Mouse (Mus musculus): ENCODE measurements around the gene Stx2. TPM values are rescaled to one million over a fixed set of nuclear protein-coding genes. Genes with fewer than 3 reads are reported as not detected.

Stx2 gene
- total RNA-seq (2021), result 10 to 100 TPM; 41.1 to 48.5 TPM
- long read RNA-seq, experiment 1, transcript Stx2-201 (11 exons, 2,939 nt), result major isoform, 11 of 22 reads
- long read RNA-seq, experiment 1, partial matches to known transcripts, result 2 of 22 reads
- long read RNA-seq, experiment 1, other reads (novel, unspliced or antisense), result 4 of 22 reads
- long read RNA-seq, experiment 2, transcript Stx2-201 (11 exons, 2,939 nt), result major isoform, 38 of 67 reads
- long read RNA-seq, experiment 2, transcript Stx2-202 (10 exons, 2,769 nt), result minor isoform, 5 of 67 reads
- long read RNA-seq, experiment 2, partial matches to known transcripts, result 3 of 67 reads
- long read RNA-seq, experiment 2, other reads (novel, unspliced or antisense), result 19 of 67 reads

- peak; percentile 84 to 88 for DNase-seq (ENCODE audit: low spot score in 2 of 2)
Measured at GRCm38 (mm10) chr5:129008412-129008826, at the start of gene Stx2. Gene Stx2, minus strand, starts transcription at chr5:129008574.

- no peak for DNase-seq (ENCODE audit: low spot score in 2 of 2)
Measured at GRCm38 (mm10) chr5:129054675-129055284, 46.4 kb upstream of the Stx2 start.

GRCm38 (mm10) chr5:129052636-129053355 lies 44.4 kb upstream of the Stx2 start:
- DNase-seq (ENCODE audit: low spot score in 2 of 2), result no peak

GRCm38 (mm10) chr5:129051910-129052309 lies 43.5 kb upstream of the Stx2 start:
- DNase-seq (ENCODE audit: low spot score in 2 of 2), result no peak

- no peak for DNase-seq (ENCODE audit: low spot score in 2 of 2)
Measured at GRCm38 (mm10) chr5:129049372-129049771, 41.0 kb upstream of the Stx2 start.

- no peak for DNase-seq (ENCODE audit: low spot score in 2 of 2)
Measured at GRCm38 (mm10) chr5:129045641-129046580, 37.5 kb upstream of the Stx2 start.

- no peak for DNase-seq (ENCODE audit: low spot score in 2 of 2)
Measured at GRCm38 (mm10) chr5:129037739-129038138, 29.4 kb upstream of the Stx2 start.

GRCm38 (mm10) chr5:129036678-129037077 lies 28.3 kb upstream of the Stx2 start:
- no peak for DNase-seq (ENCODE audit: low spot score in 2 of 2)

GRCm38 (mm10) chr5:129029131-129029723 lies 20.9 kb upstream of the Stx2 start:
- DNase-seq (ENCODE audit: low spot score in 2 of 2), result no peak

GRCm38 (mm10) chr5:129026637-129027036 lies 18.3 kb upstream of the Stx2 start:
- no peak for DNase-seq (ENCODE audit: low spot score in 2 of 2)

- DNase-seq (ENCODE audit: low spot score in 2 of 2), result no peak
Measured at GRCm38 (mm10) chr5:129026171-129026570, 17.8 kb upstream of the Stx2 start.

GRCm38 (mm10) chr5:129025725-129026124 lies 17.4 kb upstream of the Stx2 start:
- no peak for DNase-seq (ENCODE audit: low spot score in 2 of 2)

- no peak for DNase-seq (ENCODE audit: low spot score in 2 of 2)
Measured at GRCm38 (mm10) chr5:129025048-129025447, 16.7 kb upstream of the Stx2 start.

- DNase-seq (ENCODE audit: low spot score in 2 of 2), result no peak
Measured at GRCm38 (mm10) chr5:129020731-129021130, 12.4 kb upstream of the Stx2 start.

GRCm38 (mm10) chr5:129020300-129020668 lies 11.9 kb upstream of the Stx2 start:
- DNase-seq (ENCODE audit: low spot score in 2 of 2), result no peak

GRCm38 (mm10) chr5:129019497-129020299 lies 11.3 kb upstream of the Stx2 start, which contains the start of gene Ran:
Gene Ran, plus strand, starts transcription at chr5:129020069.
- peak; percentile 82 to 92 for DNase-seq (ENCODE audit: low spot score in 2 of 2)

GRCm38 (mm10) chr5:129018782-129019489 lies 10.6 kb upstream of the Stx2 start:
- DNase-seq (ENCODE audit: low spot score in 2 of 2), result no peak

GRCm38 (mm10) chr5:129016370-129016769 lies 8.0 kb upstream of the Stx2 start:
- no peak for DNase-seq (ENCODE audit: low spot score in 2 of 2)

- DNase-seq (ENCODE audit: low spot score in 2 of 2), result no peak
Measured at GRCm38 (mm10) chr5:129015540-129015939, 7.2 kb upstream of the Stx2 start.
